Mouse (Mus musculus) kidney, adult 2 months (tissue): ENCODE measurements at regions not wholly inside any gene's neighbourhood (a gene's known extent, or its start where the extent isn't known, plus 50 kb on each side); places are given as distances from the start of the nearest gene placed in this dataset.

Experiments
- DNase-seq: peaks from one replicate; pipeline ENCODE4 v3.0.0; 2021
- H3K27ac ChIP-seq: fragments of 200-500 bp; 2 replicates; pipeline ENCODE4 v1.5.1; 2012; ENCODE audit warnings: low read depth, low read length, control low read depth, inconsistent platforms; ENCODE audit not compliant: insufficient read depth
- H3K27me3 ChIP-seq: fragments of 200-500 bp; replicated peaks from 2 replicates; pipeline ENCODE4 v1.6.1; 2012; ENCODE audit warnings: mild to moderate bottlenecking, moderate library complexity, low read length, inconsistent platforms; ENCODE audit not compliant: control insufficient read depth, insufficient read depth
- H3K36me3 ChIP-seq: fragments of 200-500 bp; 2 replicates; pipeline ENCODE4 v1.6.1; 2012; ENCODE audit warnings: mild to moderate bottlenecking, moderate library complexity, low read length, inconsistent platforms; ENCODE audit not compliant: control insufficient read depth, insufficient read depth
- H3K4me1 ChIP-seq: fragments of 200-500 bp; 2 replicates; pipeline ENCODE4 v1.6.1; 2011; ENCODE audit warnings: low read length; ENCODE audit not compliant: control insufficient read depth, insufficient read depth
- H3K4me3 ChIP-seq: fragments of 200-500 bp; 2 replicates; pipeline ENCODE4 v1.5.1; 2011; ENCODE audit warnings: mild to moderate bottlenecking, low read depth, low read length, control low read depth; ENCODE audit not compliant: insufficient read depth
- CTCF ChIP-seq: fragments of 200-500 bp; conservative IDR thresholded peaks from 2 replicates; pipeline ENCODE4 v1.5.1; 2011; ENCODE audit warnings: low read depth, mild to moderate bottlenecking, control low read depth, low read length, moderate library complexity, mixed read lengths; ENCODE audit not compliant: insufficient read depth, insufficient read length
- POLR2A ChIP-seq: fragments of 200-500 bp; IDR thresholded peaks from one replicate; pipeline ENCODE4 v1.6.1; 2011; ENCODE audit warnings: low read depth, low read length, control low read depth
- WGBS: fragments of 180-500 bp; shearing (Covaris S2); methylation state at CpG from one replicate; pipeline ENCODE4 v1.1.7; 2018; 5-methylcytosine and 5-hydroxymethylcytosine counted together

- TF ChIP-seq CTCF (no peak), POLR2A (no peak)
- WGBS, result 75% methylated on average over 3 of the region's 3 CpGs
- H3K27ac ChIP-seq, result no peak overlapping the region
- no peak for DNase-seq
- no peaks in the 10 kb centered on the region for H3K36me3 ChIP-seq
- no peak overlapping the region for H3K4me3 ChIP-seq
- no peaks in the 10 kb centered on the region for H3K4me1 ChIP-seq
- no peaks in the 10 kb centered on the region for H3K27me3 ChIP-seq
These were observed 1012.6 kb downstream of the Cdh8 start for GRCm38 (mm10) chr8:98403645-98404032.

GRCm38 (mm10) chr8:98402852-98403644 lies 1013.2 kb downstream of the Cdh8 start:
- DNase-seq, result peak; percentile 4

GRCm38 (mm10) chr8:98381815-98382214 lies 1034.5 kb downstream of the Cdh8 start:
- TF ChIP-seq POLR2A, result no peak
- TF ChIP-seq CTCF, result no peak
- no peaks in the 10 kb centered on the region for H3K27me3 ChIP-seq
- peak; percentile 4 for DNase-seq
- no peak overlapping the region for H3K4me3 ChIP-seq
- H3K4me1 ChIP-seq, result no peaks in the 10 kb centered on the region
- H3K36me3 ChIP-seq, result no peaks in the 10 kb centered on the region
- no peak overlapping the region for H3K27ac ChIP-seq
- 88% methylated on average over 2 of the region's 2 CpGs for whole genome bisulfite sequencing

More at GRCm38 (mm10) chr8:98402852-98403644, 1013.2 kb downstream of the Cdh8 start:
- no peak for TF ChIP-seq CTCF
- TF ChIP-seq POLR2A, result no peak
- H3K27ac ChIP-seq, result no peak overlapping the region
- no peaks in the 10 kb centered on the region for H3K36me3 ChIP-seq
- no peak overlapping the region for H3K4me3 ChIP-seq
- WGBS, result 69% methylated on average over 11 of the region's 11 CpGs
- H3K4me1 ChIP-seq, result no peaks in the 10 kb centered on the region
- no peaks in the 10 kb centered on the region for H3K27me3 ChIP-seq

GRCm38 (mm10) chr8:98380387-98380786 lies 1035.9 kb downstream of the Cdh8 start:
- H3K27ac ChIP-seq, result no peak overlapping the region
- no peaks in the 10 kb centered on the region for H3K27me3 ChIP-seq
- 64% methylated on average over 1 of the region's 1 CpGs for WGBS
- TF ChIP-seq CTCF (no peak), POLR2A (no peak)
- no peak for DNase-seq
- H3K4me1 ChIP-seq, result no peaks in the 10 kb centered on the region
- no peak overlapping the region for H3K4me3 ChIP-seq
- no peaks in the 10 kb centered on the region for H3K36me3 ChIP-seq

GRCm38 (mm10) chr8:98377743-98378142 lies 1038.5 kb downstream of the Cdh8 start:
- no peaks in the 10 kb centered on the region for H3K36me3 ChIP-seq
- TF ChIP-seq CTCF, result no peak
- H3K4me3 ChIP-seq, result no peak overlapping the region
- no peak overlapping the region for H3K27ac ChIP-seq
- no peaks in the 10 kb centered on the region for H3K4me1 ChIP-seq
- no peak for DNase-seq
- no peaks in the 10 kb centered on the region for H3K27me3 ChIP-seq

GRCm38 (mm10) chr8:98372711-98373420 lies 1043.4 kb downstream of the Cdh8 start:
- Histone ChIP-seq H3K36me3 (no peaks in the 10 kb centered on the region), H3K4me3 (no peak overlapping the region), H3K4me1 (no peaks in the 10 kb centered on the region), H3K27me3 (no peaks in the 10 kb centered on the region), H3K27ac (no peak overlapping the region)
- no peak for DNase-seq
- TF ChIP-seq CTCF, result no peak
- no peak for TF ChIP-seq POLR2A
- 45% methylated on average over 4 of the region's 4 CpGs for WGBS

- Histone ChIP-seq H3K4me3 (no peak overlapping the region), H3K36me3 (no peaks in the 10 kb centered on the region), H3K27me3 (no peaks in the 10 kb centered on the region), H3K4me1 (no peaks in the 10 kb centered on the region), H3K27ac (no peak overlapping the region)
- WGBS, result 87% methylated on average over 6 of the region's 6 CpGs
- no peak for DNase-seq
- TF ChIP-seq CTCF, result no peak
- no peak for TF ChIP-seq POLR2A
These were observed 1050.7 kb downstream of the Cdh8 start for GRCm38 (mm10) chr8:98365378-98366095.
